Mouse (Mus musculus) ES-Bruce4 (cell line): ENCODE measurements around the gene Cspg5. TPM values are rescaled to one million over a fixed set of nuclear protein-coding genes. Genes with fewer than 3 reads are reported as not detected.
A peak's percentile ranks its signal among the peaks of the same experiment; 100 is the strongest.

ENCODE experiments used
- H3K27ac ChIP-seq: 2 replicates; pipeline ENCODE4 v1.5.1; 2012; ENCODE audit warnings: low read length, inconsistent platforms; ENCODE audit not compliant: insufficient read depth
- H3K27me3 ChIP-seq: 2 replicates; pipeline ENCODE4 v1.6.1; 2012; ENCODE audit warnings: mild to moderate bottlenecking, low read length, inconsistent platforms; ENCODE audit not compliant: control insufficient read depth, poor library complexity, insufficient read depth, severe bottlenecking
- H3K36me3 ChIP-seq: 2 replicates; pipeline ENCODE4 v1.6.1; 2012; ENCODE audit warnings: inconsistent platforms, mild to moderate bottlenecking, low read length, moderate library complexity; ENCODE audit not compliant: control insufficient read depth, poor library complexity, insufficient read depth, severe bottlenecking
- H3K4me1 ChIP-seq: one replicate; pipeline ENCODE4 v1.8.1; 2011; ENCODE audit warnings: low read length; ENCODE audit not compliant: control insufficient read depth, insufficient read depth
- H3K4me3 ChIP-seq: 2 replicates; pipeline ENCODE4 v1.5.1; 2011; ENCODE audit warnings: low read depth, mild to moderate bottlenecking, low read length
- H3K9ac ChIP-seq: 2 replicates; pipeline ENCODE4 v1.6.1; 2012; ENCODE audit warnings: low read depth, mild to moderate bottlenecking, inconsistent platforms; ENCODE audit not compliant: poor library complexity, severe bottlenecking
- H3K9me3 ChIP-seq: replicated peaks from 2 replicates; pipeline ENCODE4 v1.6.1; 2012; ENCODE audit warnings: mild to moderate bottlenecking, low read length, inconsistent platforms; ENCODE audit not compliant: control insufficient read depth, poor library complexity, insufficient read depth, severe bottlenecking
- CTCF ChIP-seq: IDR thresholded peaks from one replicate; pipeline ENCODE4 v1.8.1; 2011; ENCODE audit warnings: low read depth, low read length
- EP300 ChIP-seq: IDR thresholded peaks from 2 replicates; pipeline ENCODE4 v1.6.1; 2011; ENCODE audit warnings: low read depth, low read length; ENCODE audit not compliant: insufficient read depth
- POLR2A ChIP-seq: IDR thresholded peaks from one replicate; pipeline ENCODE4 v1.8.1; 2011; ENCODE audit warnings: low read length; ENCODE audit not compliant: insufficient read depth
- polyA plus RNA-seq: library from polyadenylated mRNA; stranded (reverse); fragments of >200 nt; gene quantifications from 2 replicates; pipeline ENCODE4 v1.2.4, GENCODE M21; 2011; ENCODE audit warnings: low read depth; ENCODE audit not compliant: missing spikeins, insufficient read depth, insufficient read length

Gene Cspg5
- polyA plus RNA-seq, 1 experiment, result 1.0 TPM

DNA sequence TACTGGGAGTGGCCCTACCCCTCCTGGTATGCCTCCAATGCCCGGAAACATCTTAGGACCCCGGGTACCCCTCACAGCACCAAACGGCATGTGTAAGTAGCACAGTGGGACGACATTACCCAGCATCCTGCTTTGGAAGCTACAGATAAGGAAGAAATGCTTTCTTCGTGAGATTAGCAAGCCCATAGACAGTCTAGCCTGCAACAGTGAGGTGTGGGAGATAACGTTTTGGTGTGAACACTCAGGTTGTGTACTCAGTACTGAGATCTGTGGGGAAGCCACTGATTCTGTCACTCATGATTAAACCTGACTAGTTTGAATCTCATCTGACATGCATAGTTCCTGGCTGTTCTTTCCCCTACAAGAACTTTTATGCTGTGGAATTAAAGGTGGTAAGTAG lies 8.6 kb upstream of the Cspg5 start:
- Histone ChIP-seq H3K4me3 (no peak overlapping the region), H3K9me3 (no peaks in the 10 kb centered on the region), H3K4me1 (no peaks in the 10 kb centered on the region), H3K9ac (no peak overlapping the region), H3K36me3 (peaks cover 44% of the 10 kb centered on the region), H3K27me3 (no peaks in the 10 kb centered on the region), H3K27ac (no peak overlapping the region)
- TF ChIP-seq POLR2A (no peak), EP300 (no peak), CTCF (no peak)

DNA sequence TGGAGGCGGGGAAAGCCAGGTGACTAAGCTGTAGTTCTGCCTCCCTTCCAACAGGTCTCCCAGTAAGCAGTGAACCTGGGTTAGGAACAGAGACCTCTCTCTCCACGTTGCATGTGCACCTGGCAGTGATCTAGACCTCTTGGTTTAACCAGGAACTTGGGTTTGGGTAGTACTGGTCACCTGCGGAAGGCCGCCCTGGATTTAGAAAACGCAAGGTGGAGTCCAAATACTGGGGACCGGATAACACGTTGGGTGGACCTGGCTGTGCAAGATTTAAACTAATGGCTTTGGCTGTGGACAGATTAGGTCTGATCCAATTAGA lies 945 bp downstream of the Cspg5 start:
- Histone ChIP-seq H3K27ac (no peak overlapping the region), H3K4me3 (peak overlapping the region; percentile 70), H3K9me3 (no peaks in the 10 kb centered on the region), H3K9ac (peak overlapping the region; percentile 67), H3K4me1 (peaks cover 2% of the 10 kb centered on the region), H3K36me3 (no peaks in the 10 kb centered on the region), H3K27me3 (0 out of 2 replicates have a peak, but pooled peaks cover 1% of the 10 kb centered on the region)
- TF ChIP-seq POLR2A (no peak), EP300 (no peak), CTCF (no peak)

- Histone ChIP-seq H3K36me3 (no peaks in the 10 kb centered on the region), H3K27ac (no peak overlapping the region), H3K9ac (peak overlapping the region; percentile 67), H3K9me3 (no peaks in the 10 kb centered on the region), H3K27me3 (0 out of 2 replicates have a peak, but pooled peaks cover 1% of the 10 kb centered on the region), H3K4me3 (peak overlapping the region; percentile 70), H3K4me1 (peaks cover 2% of the 10 kb centered on the region)
- TF ChIP-seq EP300, result no peak
- TF ChIP-seq POLR2A, result no peak
- TF ChIP-seq CTCF, result no peak
These were observed 1.5 kb downstream of the Cspg5 start for GRCm38 (mm10) chr9:110244889-110245589.

GRCm38 (mm10) chr9:110245590-110246320 lies 2.2 kb downstream of the Cspg5 start:
- peak overlapping the region; percentile 70 for H3K4me3 ChIP-seq
- peaks cover 4% of the 10 kb centered on the region for H3K4me1 ChIP-seq
- no peak overlapping the region for H3K27ac ChIP-seq
- H3K27me3 ChIP-seq, result 0 out of 2 replicates have a peak, but pooled peaks cover 1% of the 10 kb centered on the region
- no peaks in the 10 kb centered on the region for H3K9me3 ChIP-seq
- no peak for TF ChIP-seq POLR2A
- no peak for TF ChIP-seq EP300
- TF ChIP-seq CTCF, result no peak
- peak overlapping the region; percentile 67 for H3K9ac ChIP-seq
- H3K36me3 ChIP-seq, result no peaks in the 10 kb centered on the region

DNA sequence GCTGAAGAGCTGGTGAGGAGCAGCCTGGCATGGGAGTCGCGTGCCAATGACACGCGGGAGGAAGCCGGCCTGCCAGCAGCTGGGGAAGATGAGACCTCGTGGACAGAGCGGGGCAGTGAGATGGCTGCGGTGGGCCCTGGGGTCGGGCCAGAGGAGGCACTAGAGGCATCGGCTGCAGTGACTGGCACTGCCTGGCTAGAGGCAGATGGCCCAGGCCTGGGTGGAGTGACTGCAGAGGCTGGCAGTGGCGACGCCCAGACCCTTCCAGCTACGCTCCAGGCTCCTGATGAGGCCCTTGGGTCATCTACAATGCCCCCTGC lies 2.7 kb downstream of the Cspg5 start:
- Histone ChIP-seq H3K9me3 (no peaks in the 10 kb centered on the region), H3K27me3 (0 out of 2 replicates have a peak, but pooled peaks cover 1% of the 10 kb centered on the region), H3K4me1 (peaks cover 4% of the 10 kb centered on the region), H3K36me3 (no peaks in the 10 kb centered on the region), H3K4me3 (peak overlapping the region; percentile 50), H3K27ac (no peak overlapping the region), H3K9ac (no peak overlapping the region)
- TF ChIP-seq EP300 (no peak), POLR2A (no peak), CTCF (no peak)

DNA sequence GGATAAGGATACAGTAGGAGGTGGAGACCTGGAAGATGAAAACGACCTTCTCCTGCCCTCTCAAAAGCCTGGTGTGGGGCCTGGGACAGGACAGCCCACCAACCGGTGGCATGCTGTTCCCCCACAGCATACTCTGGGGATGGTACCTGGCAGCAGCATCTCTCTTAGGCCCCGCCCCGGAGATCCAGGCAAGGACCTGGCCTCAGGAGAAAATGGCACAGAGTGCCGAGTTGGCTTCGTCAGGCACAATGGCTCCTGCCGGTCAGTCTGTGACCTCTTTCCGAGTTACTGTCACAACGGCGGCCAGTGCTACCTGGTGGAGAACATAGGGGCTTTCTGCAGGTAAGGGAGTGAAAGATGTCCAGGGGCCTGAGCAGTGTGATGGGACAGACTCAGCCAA lies 3.5 kb downstream of the Cspg5 start:
- Histone ChIP-seq H3K9me3 (no peaks in the 10 kb centered on the region), H3K9ac (no peak overlapping the region), H3K27me3 (0 out of 2 replicates have a peak, but pooled peaks cover 1% of the 10 kb centered on the region), H3K27ac (no peak overlapping the region), H3K4me1 (peaks cover 4% of the 10 kb centered on the region), H3K4me3 (no peak overlapping the region), H3K36me3 (no peaks in the 10 kb centered on the region)
- TF ChIP-seq POLR2A (no peak), CTCF (no peak), EP300 (no peak)
